Mouse (Mus musculus): Measurements from ENCODE around the gene Nt5c1a.
A peak's percentile ranks its signal among the peaks of the same experiment; 100 is the strongest.

The Nt5c1a gene

DNA sequence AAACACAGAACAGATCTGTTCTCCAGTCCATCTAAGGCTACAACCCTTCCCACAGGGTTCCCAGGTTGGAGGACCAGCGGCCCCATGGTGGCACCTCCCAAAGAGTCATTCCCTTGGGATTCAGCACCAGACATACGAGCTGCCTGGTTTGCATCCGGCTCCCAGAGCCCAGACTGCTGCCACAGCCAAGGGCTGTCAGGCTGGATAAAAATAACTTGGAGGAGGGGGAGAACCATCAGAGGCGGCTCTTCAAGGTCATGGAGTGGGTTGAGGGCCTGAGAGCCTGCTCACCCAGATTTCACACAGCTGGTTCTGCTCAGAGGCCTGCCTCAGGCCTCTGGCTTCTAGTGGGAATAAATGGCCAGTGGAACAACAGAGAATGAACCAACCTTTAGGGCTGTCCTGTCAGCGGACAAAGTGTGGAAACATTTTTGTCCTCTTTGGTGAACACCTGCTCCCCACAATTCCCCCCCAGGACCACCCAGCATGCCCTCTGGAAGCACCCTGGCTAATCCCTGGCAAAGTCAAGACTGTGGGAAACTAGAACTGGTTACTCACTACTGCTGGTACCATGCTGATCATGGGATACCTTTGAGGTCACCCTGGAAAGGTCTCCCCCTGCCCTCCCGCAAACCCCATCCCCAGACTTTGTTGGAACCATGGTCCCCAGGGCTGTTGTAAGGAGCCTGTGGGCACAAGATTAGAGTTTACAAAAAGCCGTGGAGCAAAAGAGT is 46.0 kb downstream of the Nt5c1a start:
- DNase-seq (ENCODE audit: low spot score in 2 of 2): peak; percentile 73 to 74

DNA sequence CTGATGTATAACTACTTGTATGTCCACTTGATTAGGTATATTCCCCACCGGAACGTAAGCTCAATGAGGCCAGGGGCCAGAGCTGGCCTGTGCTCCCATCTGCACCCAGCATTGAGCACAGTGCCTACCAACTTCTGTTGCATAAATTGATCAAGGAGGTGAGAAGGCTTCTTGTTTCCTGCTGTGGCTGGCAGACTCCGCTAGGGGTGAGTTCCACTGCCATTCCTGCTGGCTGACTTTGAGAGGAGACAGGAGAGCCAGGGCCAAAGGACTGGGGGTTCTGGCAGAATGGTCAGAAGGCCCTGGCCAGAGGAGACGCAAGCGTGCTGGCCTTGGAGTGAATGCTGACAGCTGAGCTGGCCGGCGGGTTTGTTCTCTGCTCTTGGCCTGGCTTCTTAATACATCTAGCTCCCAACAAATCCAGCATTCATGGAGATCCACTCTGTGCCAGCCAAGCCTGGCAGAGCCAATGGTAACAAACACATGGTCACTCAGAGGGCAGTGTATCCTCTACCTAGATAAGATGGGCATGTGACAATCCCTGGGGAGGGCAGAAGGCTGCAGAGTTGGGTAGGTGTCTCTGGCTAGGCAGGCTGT is 47.8 kb downstream of the Nt5c1a start:
- DNase-seq (ENCODE audit: low spot score in 2 of 2): peak; percentile 91 to 92

DNA sequence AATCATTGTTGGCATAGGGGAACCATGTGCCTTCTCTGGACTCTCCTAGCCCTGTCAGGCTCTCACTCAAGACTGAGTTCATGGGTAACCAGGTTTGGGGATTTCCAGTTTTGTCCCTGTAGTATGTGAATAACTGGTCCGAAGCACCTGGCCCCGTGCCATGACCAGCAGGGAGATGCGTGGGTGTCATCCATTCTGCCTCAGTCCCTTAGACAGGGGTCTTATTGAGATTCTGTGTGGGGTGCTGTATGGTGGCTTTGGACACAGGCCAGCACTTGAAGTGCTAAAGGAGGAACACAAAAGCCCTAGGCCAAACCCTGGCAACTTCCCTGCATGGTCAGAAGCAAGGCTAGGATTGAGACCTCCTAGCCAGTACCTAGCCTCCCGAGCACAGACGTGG is 50.9 kb downstream of the Nt5c1a start:
- DNase-seq (ENCODE audit: low spot score in 2 of 2): no peak

DNA sequence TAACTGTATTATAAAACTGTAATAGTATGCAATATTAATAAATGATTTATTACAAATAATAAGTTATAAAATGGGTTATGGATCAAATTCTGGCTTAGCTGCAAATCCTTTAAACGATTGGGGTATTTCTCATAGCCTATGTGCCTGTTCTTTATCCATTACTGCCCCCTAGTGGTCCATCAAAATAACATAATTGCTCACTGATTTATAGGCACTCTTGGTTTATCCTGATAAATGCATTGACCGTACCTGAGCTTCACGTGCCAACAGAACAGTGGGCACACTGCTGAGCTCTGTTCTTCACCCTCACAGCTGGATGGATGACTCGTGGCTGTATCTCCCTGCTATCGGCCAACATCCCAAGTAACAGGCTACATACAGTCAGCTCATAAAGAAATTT is 53.3 kb downstream of the Nt5c1a start:
- no peak for DNase-seq (ENCODE audit: low spot score in 2 of 2)

- DNase-seq (ENCODE audit: low spot score in 2 of 2): no peak
Observed at GRCm38 (mm10) chr4:123260071-123260746, 58.9 kb downstream of the Nt5c1a start.

- DNase-seq (ENCODE audit: low spot score in 2 of 2): no peak
Observed at GRCm38 (mm10) chr4:123261721-123262401, 60.6 kb downstream of the Nt5c1a start, which contains the start of gene Pabpc4. Gene Pabpc4 (plus strand): TSS chr4:123262351.

Data from heart, adult 9 months (tissue).